Mouse (Mus musculus) testis, adult 2 months (tissue): ENCODE data around the gene Tuba1a.

Experiments
- CTCF ChIP-seq: fragments of 200-500 bp; IDR thresholded peaks from 2 replicates; pipeline ENCODE4 v1.5.1; 2012; ENCODE audit warnings: low read depth, mild to moderate bottlenecking, inconsistent platforms, low read length, moderate library complexity; ENCODE audit not compliant: control insufficient read depth, insufficient read depth, insufficient replicate concordance
- POLR2A ChIP-seq: fragments of 200-500 bp; IDR thresholded peaks from 2 replicates; pipeline ENCODE4 v1.6.1; 2012; ENCODE audit warnings: low read depth, mild to moderate bottlenecking, inconsistent platforms, low read length, moderate library complexity; ENCODE audit not compliant: control insufficient read depth

DNA sequence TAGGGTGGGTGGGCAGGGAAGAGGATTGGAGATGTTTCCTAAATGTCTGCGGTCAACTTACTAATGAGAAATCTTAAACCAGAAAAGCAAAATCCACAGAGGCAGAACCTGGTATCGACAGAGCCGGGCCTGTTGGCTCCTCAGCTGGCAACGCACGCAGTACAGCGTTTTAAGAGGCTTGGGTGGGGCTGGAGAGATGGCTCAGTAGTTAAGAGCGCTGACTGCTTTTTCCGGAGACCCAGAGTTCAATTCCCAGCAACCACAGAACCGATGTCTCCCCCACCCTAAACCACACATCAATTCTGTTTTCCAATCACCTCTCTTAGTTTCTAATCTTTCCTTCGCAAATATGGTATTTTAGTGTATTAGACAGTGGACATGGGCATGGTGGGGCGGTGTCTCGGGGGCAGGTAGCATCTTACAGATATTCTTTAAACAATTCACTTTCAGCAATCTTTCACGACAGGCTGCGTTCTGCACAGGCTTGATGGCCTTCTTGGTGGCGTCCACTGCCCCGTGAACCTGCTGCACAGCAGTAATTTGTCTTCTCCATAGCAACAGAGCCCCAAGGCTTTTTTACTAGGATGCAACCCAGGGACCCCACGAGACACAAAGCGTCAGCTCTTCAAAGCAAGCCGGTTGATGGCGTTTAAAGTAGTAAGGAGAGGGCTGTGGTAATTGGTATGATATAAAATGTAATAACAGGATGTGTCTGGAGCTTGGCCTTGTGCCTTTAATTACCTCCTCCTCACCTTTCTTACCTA is 25.1 kb upstream of the Tuba1a start:
- TF ChIP-seq POLR2A (no peak), CTCF (no peak)
